Comparison of ENCODE assay signal across 8 mouse cellular contexts in genomic region chr11:70431574-70431973, GRCm38 (mm10). TPM values are rescaled to one million over a fixed set of nuclear protein-coding genes. Genes with fewer than 3 reads are reported as not detected.
DNase-seq lines count a peak whose midpoint lies in the region; ATAC-seq lines count a peak whose summit lies in the region.

No protein-coding gene starts in this region.

- H3K27ac ChIP-seq in lung, embryonic 16.5 days (ENCODE audit: low read length), result no peak overlapping the region; the same call in 1 of the 2 replicates
- H3K27ac ChIP-seq in forebrain, embryonic 10.5 days, result peak overlapping the region; percentile 92
- no peak overlapping the region for H3K27ac ChIP-seq in limb, embryonic 11.5 days (replicated peaks; ENCODE audit: low read depth, low read length)
- H3K27ac ChIP-seq in stomach, embryonic 14.5 days (ENCODE audit: low read length), result peak overlapping the region; percentile 69; the same call in 1 of the 2 replicates

- peak overlapping the region; percentile 89 for H3K4me2 ChIP-seq in lung, embryonic 16.5 days (ENCODE audit: low read depth, low read length)
- H3K4me2 ChIP-seq in limb, embryonic 11.5 days (ENCODE audit: low read depth, severe bottlenecking), result peak overlapping the region; percentile 82; the same call in 1 of the 2 replicates
- peak overlapping the region; percentile 34; the same call in 1 of the 2 replicates for H3K4me2 ChIP-seq in stomach, embryonic 14.5 days (replicated peaks; ENCODE audit: low read depth, low read length)

- DNase-seq in lung, postnatal 14 days, result no peak
- no peak for DNase-seq in forebrain, embryonic 10.5 days (ENCODE audit: extremely low spot score, low spot score)
- no peak for DNase-seq in limb, embryonic 11.5 days (ENCODE audit: low spot score)
- DNase-seq in left cerebral cortex, adult 8-10 months (ENCODE audit: low spot score in 2 of 2), result no peak
- DNase-seq in spleen, postnatal 14 days (ENCODE audit: low spot score in 2 of 2), result no peak
- DNase-seq in lung, postnatal 4 days, result no peak

- peaks cover 14% of the 10 kb centered on the region for H3K4me1 ChIP-seq in lung, embryonic 16.5 days (replicated peaks; ENCODE audit: control insufficient read depth, insufficient read depth, low read length)
- H3K4me1 ChIP-seq in forebrain, embryonic 10.5 days, result peaks cover 47% of the 10 kb centered on the region
- peaks cover 10% of the 10 kb centered on the region for H3K4me1 ChIP-seq in limb, embryonic 11.5 days (ENCODE audit: control insufficient read depth, insufficient read depth, low read length)
- peaks cover 14% of the 10 kb centered on the region; the same call in 1 of the 2 replicates for H3K4me1 ChIP-seq in stomach, embryonic 14.5 days (ENCODE audit: control insufficient read depth, insufficient read depth, low read length)

- no peaks in the 10 kb centered on the region for H3K9me3 ChIP-seq in lung, embryonic 16.5 days (ENCODE audit: control insufficient read depth, low read length)
- H3K9me3 ChIP-seq in forebrain, embryonic 10.5 days, result no peaks in the 10 kb centered on the region
- no peaks in the 10 kb centered on the region for H3K9me3 ChIP-seq in limb, embryonic 11.5 days (ENCODE audit: control insufficient read depth, low read length)
- no peaks in the 10 kb centered on the region for H3K9me3 ChIP-seq in stomach, embryonic 14.5 days (ENCODE audit: control insufficient read depth, low read depth, low read length)

- no peaks in the 10 kb centered on the region; the same call in 1 of the 2 replicates for H3K36me3 ChIP-seq in lung, embryonic 16.5 days (ENCODE audit: control insufficient read depth, insufficient read depth, low read length)
- H3K36me3 ChIP-seq in forebrain, embryonic 10.5 days (replicated peaks), result peaks cover 13% of the 10 kb centered on the region
- peaks cover under 1% of the 10 kb centered on the region; the same call in 1 of the 2 replicates for H3K36me3 ChIP-seq in limb, embryonic 11.5 days (ENCODE audit: control insufficient read depth, insufficient read depth, low read length)
- H3K36me3 ChIP-seq in stomach, embryonic 14.5 days (ENCODE audit: control insufficient read depth, insufficient read depth, low read length), result no peaks in the 10 kb centered on the region; the same call in 1 of the 2 replicates

- H3K27me3 ChIP-seq in lung, embryonic 16.5 days (ENCODE audit: control insufficient read depth, insufficient read depth, low read depth, low read length), result no peaks in the 10 kb centered on the region
- no peaks in the 10 kb centered on the region for H3K27me3 ChIP-seq in forebrain, embryonic 10.5 days (ENCODE audit: poor library complexity, severe bottlenecking)
- no peaks in the 10 kb centered on the region for H3K27me3 ChIP-seq in limb, embryonic 11.5 days (ENCODE audit: control insufficient read depth, insufficient read depth, low read length)
- H3K27me3 ChIP-seq in stomach, embryonic 14.5 days (ENCODE audit: control insufficient read depth, insufficient read depth, low read length), result no peaks in the 10 kb centered on the region

- 27% methylated on average over 5 of the region's 5 CpGs for WGBS in lung, embryonic 16.5 days
- 30% methylated on average over 5 of the region's 5 CpGs for WGBS in forebrain, embryonic 10.5 days
- 36% methylated on average over 5 of the region's 5 CpGs for WGBS in limb, embryonic 11.5 days
- WGBS in stomach, embryonic 14.5 days, result 28% methylated on average over 5 of the region's 5 CpGs

- no peak for ATAC-seq in lung, embryonic 16.5 days (ENCODE audit: low read depth)
- ATAC-seq in limb, embryonic 11.5 days (ENCODE audit: insufficient number of reproducible peaks, low FRiP score, low TSS enrichment, low read depth), result no peak
- ATAC-seq in stomach, embryonic 14.5 days (ENCODE audit: insufficient number of reproducible peaks, insufficient read depth, low FRiP score, low read depth), result no peak

- peak overlapping the region; percentile 59 for H3K9ac ChIP-seq in lung, embryonic 16.5 days (ENCODE audit: low read length)
- H3K9ac ChIP-seq in limb, embryonic 11.5 days (ENCODE audit: low read length), result 0 out of 2 replicates have a peak overlapping the region, but pooled peaks have one; percentile 62
- H3K9ac ChIP-seq in stomach, embryonic 14.5 days (replicated peaks; ENCODE audit: low read depth, low read length), result 0 out of 2 replicates have a peak overlapping the region, but pooled peaks have one; percentile 18

- peak overlapping the region; percentile 86 for H3K4me3 ChIP-seq in lung, embryonic 16.5 days (ENCODE audit: low read length)
- H3K4me3 ChIP-seq in forebrain, embryonic 10.5 days, result peak overlapping the region; percentile 77
- peak overlapping the region; percentile 65; the same call in 1 of the 2 replicates for H3K4me3 ChIP-seq in limb, embryonic 11.5 days (ENCODE audit: low read depth, low read length)
- peak overlapping the region; percentile 70 for H3K4me3 ChIP-seq in stomach, embryonic 14.5 days (ENCODE audit: low read depth, low read length)

RNA-seq across cellular contexts. Expression of gene Arrb2, which starts 0.9 kb away (rescaled TPM):
- polyA plus RNA-seq in lung, embryonic 16.5 days (2015; fragmentation: Nextera tagmentation; extraction: Ambion mirVana), result 14.1 and 15.0 TPM in 2 replicates
- polyA plus RNA-seq in forebrain, embryonic 10.5 days (2016; fragmentation: Nextera tagmentation; extraction: Ambion mirVana), result 31.4 and 32.9 TPM in 2 replicates
- 21.9 and 30.3 TPM in 2 replicates for polyA plus RNA-seq in limb, embryonic 11.5 days (2014; fragmentation: Nextera tagmentation; extraction: Ambion mirVana)
- polyA plus RNA-seq in stomach, embryonic 14.5 days (2014; fragmentation: Nextera tagmentation; extraction: Ambion mirVana), result 15.9 and 17.2 TPM in 2 replicates
- total RNA-seq in left cerebral cortex, adult 8-10 months (2022), result 10 to 100 TPM; 62.4 to 85.9 (median 70.1) TPM

RNA-seq across cellular contexts. Expression of gene Med11, which starts 20.1 kb away (rescaled TPM):
- polyA plus RNA-seq in lung, embryonic 16.5 days (2015; fragmentation: Nextera tagmentation; extraction: Ambion mirVana), result 39.8 and 43.7 TPM in 2 replicates
- 43.5 and 44.5 TPM in 2 replicates for polyA plus RNA-seq in forebrain, embryonic 10.5 days (2016; fragmentation: Nextera tagmentation; extraction: Ambion mirVana)
- 46.5 and 50.1 TPM in 2 replicates for polyA plus RNA-seq in limb, embryonic 11.5 days (2014; fragmentation: Nextera tagmentation; extraction: Ambion mirVana)
- 48.6 and 49.8 TPM in 2 replicates for polyA plus RNA-seq in stomach, embryonic 14.5 days (2014; fragmentation: Nextera tagmentation; extraction: Ambion mirVana)
- 10 to 100 TPM; 10.8 to 14.1 (median 13.5) TPM for total RNA-seq in left cerebral cortex, adult 8-10 months (2022)

RNA-seq across cellular contexts. Expression of gene Pelp1, which starts 21.7 kb away (rescaled TPM):
- 36.3 and 37.3 TPM in 2 replicates for polyA plus RNA-seq in lung, embryonic 16.5 days (2015; fragmentation: Nextera tagmentation; extraction: Ambion mirVana)
- polyA plus RNA-seq in forebrain, embryonic 10.5 days (2016; fragmentation: Nextera tagmentation; extraction: Ambion mirVana), result 56.2 and 58.8 TPM in 2 replicates
- polyA plus RNA-seq in limb, embryonic 11.5 days (2014; fragmentation: Nextera tagmentation; extraction: Ambion mirVana), result 45.2 and 50.8 TPM in 2 replicates
- 31.6 and 34.4 TPM in 2 replicates for polyA plus RNA-seq in stomach, embryonic 14.5 days (2014; fragmentation: Nextera tagmentation; extraction: Ambion mirVana)
- 10 to 100 TPM; 31.9 to 37.0 (median 35.2) TPM for total RNA-seq in left cerebral cortex, adult 8-10 months (2022)

RNA-seq across cellular contexts. Expression of gene Zmynd15, which starts 27.7 kb away (rescaled TPM):
- 0.48 and 1.0 TPM in 2 replicates for polyA plus RNA-seq in lung, embryonic 16.5 days (2015; fragmentation: Nextera tagmentation; extraction: Ambion mirVana)
- polyA plus RNA-seq in forebrain, embryonic 10.5 days (2016; fragmentation: Nextera tagmentation; extraction: Ambion mirVana), result 0.14 and 0.38 TPM in 2 replicates
- 0.15 and 0.41 TPM in 2 replicates for polyA plus RNA-seq in limb, embryonic 11.5 days (2014; fragmentation: Nextera tagmentation; extraction: Ambion mirVana)
- 0.39 and 0.50 TPM in 2 replicates for polyA plus RNA-seq in stomach, embryonic 14.5 days (2014; fragmentation: Nextera tagmentation; extraction: Ambion mirVana)
- total RNA-seq in left cerebral cortex, adult 8-10 months (2022), result under 1 TPM; 0.11 to 0.79 (median 0.46) TPM

RNA-seq across cellular contexts. Expression of gene Cxcl16, which starts 28.2 kb away (rescaled TPM):
- 7.5 and 8.3 TPM in 2 replicates for polyA plus RNA-seq in lung, embryonic 16.5 days (2015; fragmentation: Nextera tagmentation; extraction: Ambion mirVana)
- 0.40 and 0.47 TPM in 2 replicates for polyA plus RNA-seq in forebrain, embryonic 10.5 days (2016; fragmentation: Nextera tagmentation; extraction: Ambion mirVana)
- polyA plus RNA-seq in limb, embryonic 11.5 days (2014; fragmentation: Nextera tagmentation; extraction: Ambion mirVana), result 1.0 and 1.4 TPM in 2 replicates
- polyA plus RNA-seq in stomach, embryonic 14.5 days (2014; fragmentation: Nextera tagmentation; extraction: Ambion mirVana), result 7.8 and 8.6 TPM in 2 replicates
- 1 to 10 TPM in 3 of 4 experiments, under 1 TPM in 1; 0.97 to 4.6 (median 2.3) TPM for total RNA-seq in left cerebral cortex, adult 8-10 months (2022)

Comparison
In these comparisons a context has a peak if more than half of its experiments do, and no peak if none do; other contexts are left out.
1. H3K27ac ChIP-seq: peak in forebrain, embryonic 10.5 days (single experiment) and stomach, embryonic 14.5 days (single experiment); none in lung, embryonic 16.5 days (single experiment) and limb, embryonic 11.5 days (single experiment).
2. H3K4me2 ChIP-seq: peak in every context shown above with its lines; median percentile 89 in lung, embryonic 16.5 days; 82 in limb, embryonic 11.5 days; 34 in stomach, embryonic 14.5 days.
3. Peak in every context shown above with its lines, with median percentiles within 50 percentile points of each other: H3K4me3 ChIP-seq and H3K9ac ChIP-seq.